Mouse (Mus musculus): ENCODE measurements around the gene 1700074P13Rik. TPM values are rescaled to one million over a fixed set of nuclear protein-coding genes. Genes with fewer than 3 reads are reported as not detected.

Gene 1700074P13Rik
- polyA plus RNA-seq (2012; rRNA removed) = not detected in 2 replicates

DNA sequence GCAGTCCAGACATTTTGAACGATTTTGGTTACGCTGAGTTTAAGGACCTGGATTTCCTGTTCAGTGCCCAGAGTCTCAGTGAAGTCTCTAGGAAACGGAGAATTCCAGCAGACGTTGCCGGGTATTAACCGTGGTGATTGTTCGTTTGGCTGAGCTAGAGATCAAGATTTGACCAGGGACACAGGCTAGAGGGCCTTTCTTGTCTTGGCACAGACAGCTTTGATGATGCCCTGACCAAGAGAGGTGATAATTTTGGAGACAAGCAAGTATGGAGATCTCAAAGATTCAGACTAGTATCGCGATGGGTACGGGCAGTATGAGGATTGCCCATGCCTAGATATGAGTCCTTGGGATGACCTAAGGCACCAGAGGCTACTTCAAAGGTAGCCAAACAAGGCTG is at the start of gene 1700074P13Rik:
Gene 1700074P13Rik (minus strand): TSS at position 101 of the 400 bp plus-strand sequence.

DNA sequence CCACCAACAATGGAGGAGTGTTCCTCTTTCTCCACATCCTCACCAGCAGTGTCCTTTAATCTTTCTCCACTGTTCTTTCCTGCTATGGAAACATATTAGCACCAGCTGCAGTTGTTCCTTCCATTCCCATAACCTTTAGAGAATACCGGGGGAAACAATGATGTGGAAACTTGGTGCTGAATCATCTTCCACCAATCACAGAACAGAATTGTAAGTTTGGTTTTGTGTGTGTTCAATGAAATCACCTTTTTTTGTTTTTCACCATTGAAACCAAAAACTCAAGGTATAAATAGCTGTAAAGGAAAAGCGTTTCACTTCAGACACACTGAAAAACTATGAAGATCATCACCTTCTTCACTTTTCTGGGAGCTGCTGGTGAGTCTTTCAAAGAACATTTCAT is 24.1 kb upstream of the 1700074P13Rik start, which contains the start of gene 1810009J06Rik:
Gene 1810009J06Rik (plus strand): TSS at position 301 of the 400 bp plus-strand sequence.

DNA sequence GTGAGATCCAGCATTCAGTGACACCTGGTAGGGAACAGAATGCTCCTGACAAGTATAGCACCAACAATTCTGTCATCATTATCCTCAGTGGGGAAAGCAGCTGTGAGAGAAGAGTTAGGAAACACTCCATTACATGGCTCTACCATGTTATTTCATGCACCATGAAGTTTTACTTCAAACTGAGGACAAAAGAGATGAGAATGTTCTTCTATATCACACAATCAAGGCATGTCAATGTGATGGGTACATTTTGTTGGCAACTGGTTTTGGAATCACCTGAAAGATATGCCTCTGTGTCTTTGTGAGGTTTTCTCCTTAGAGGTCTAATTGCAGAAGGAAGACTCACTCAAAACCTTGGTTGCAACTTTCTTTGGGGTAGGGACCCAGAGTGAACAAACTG is 11.4 kb upstream of the 1700074P13Rik start, which contains the start of gene Gm4744:
Gene Gm4744 (minus strand): TSS at position 101 of the 400 bp plus-strand sequence.

DNA sequence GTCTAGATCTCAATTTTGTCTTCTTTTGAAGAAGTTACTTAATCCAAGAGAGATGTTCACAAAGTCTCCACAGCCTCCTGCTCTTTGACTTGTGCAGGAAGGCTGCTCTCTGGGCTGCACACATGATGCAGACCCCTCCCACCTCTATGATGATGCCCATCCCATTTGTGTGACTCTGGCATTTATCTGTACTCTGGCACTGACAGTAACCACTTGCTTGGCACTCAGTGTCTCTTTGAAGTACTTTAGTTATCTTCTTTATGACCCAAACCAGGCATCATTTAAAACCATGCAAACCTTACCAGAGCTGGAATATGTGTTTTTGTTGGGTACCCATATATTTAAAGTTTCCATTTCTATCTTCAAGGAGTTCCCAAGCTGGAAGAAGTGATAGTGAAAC is 40.1 kb downstream of the 1700074P13Rik start, which contains the start of gene Prss58:
Gene Prss58 (minus strand): TSS at position 101 of the 400 bp plus-strand sequence.

DNA sequence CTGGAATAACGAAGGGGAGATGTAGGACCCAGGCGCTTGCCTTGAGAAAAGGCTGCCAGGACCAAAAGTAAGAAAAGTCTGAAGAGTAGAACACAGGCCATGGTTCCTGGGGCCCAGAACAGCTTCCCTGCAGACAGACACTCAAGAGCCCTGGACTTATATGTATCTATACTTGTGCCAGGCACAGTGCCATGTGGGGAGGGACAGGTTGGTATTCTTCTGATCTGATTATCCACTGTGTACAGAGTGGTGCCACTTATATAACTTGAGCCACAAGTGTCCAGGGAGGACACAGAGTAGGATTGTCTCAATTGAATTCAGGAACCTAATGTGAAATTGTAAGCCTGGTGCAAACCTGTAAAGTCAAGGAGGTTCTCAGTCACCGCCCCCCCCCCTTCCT is 53.0 kb downstream of the 1700074P13Rik start, which contains the start of gene Moxd2:
Gene Moxd2 (minus strand): TSS at position 101 of the 400 bp plus-strand sequence.

Other genes starting within 250 kb of the 1700074P13Rik start
- gene Moxd2, start 53.1 kb downstream of the 1700074P13Rik start, polyA plus RNA-seq (2012; rRNA removed) = not detected in 2 replicates
- not detected in 2 replicates for gene Prss58, start 40.2 kb downstream of the 1700074P13Rik start, polyA plus RNA-seq (2012; rRNA removed)
- gene Gm4744, start 11.3 kb upstream of the 1700074P13Rik start, polyA plus RNA-seq (2012; rRNA removed) = not detected in 2 replicates
- gene 1810009J06Rik, start 24.2 kb upstream of the 1700074P13Rik start, polyA plus RNA-seq (2012; rRNA removed) = not detected in 2 replicates
- gene Gm2663, start 58.9 kb upstream of the 1700074P13Rik start, polyA plus RNA-seq (2012; rRNA removed) = not detected in 2 replicates
- not detected in 2 replicates for gene 2210010C04Rik, start 95.0 kb upstream of the 1700074P13Rik start, polyA plus RNA-seq (2012; rRNA removed)

Measured in central nervous system, embryonic 11.5 days (tissue).